Mouse (Mus musculus): ENCODE data around the gene Suclg2.

Gene Suclg2

DNA sequence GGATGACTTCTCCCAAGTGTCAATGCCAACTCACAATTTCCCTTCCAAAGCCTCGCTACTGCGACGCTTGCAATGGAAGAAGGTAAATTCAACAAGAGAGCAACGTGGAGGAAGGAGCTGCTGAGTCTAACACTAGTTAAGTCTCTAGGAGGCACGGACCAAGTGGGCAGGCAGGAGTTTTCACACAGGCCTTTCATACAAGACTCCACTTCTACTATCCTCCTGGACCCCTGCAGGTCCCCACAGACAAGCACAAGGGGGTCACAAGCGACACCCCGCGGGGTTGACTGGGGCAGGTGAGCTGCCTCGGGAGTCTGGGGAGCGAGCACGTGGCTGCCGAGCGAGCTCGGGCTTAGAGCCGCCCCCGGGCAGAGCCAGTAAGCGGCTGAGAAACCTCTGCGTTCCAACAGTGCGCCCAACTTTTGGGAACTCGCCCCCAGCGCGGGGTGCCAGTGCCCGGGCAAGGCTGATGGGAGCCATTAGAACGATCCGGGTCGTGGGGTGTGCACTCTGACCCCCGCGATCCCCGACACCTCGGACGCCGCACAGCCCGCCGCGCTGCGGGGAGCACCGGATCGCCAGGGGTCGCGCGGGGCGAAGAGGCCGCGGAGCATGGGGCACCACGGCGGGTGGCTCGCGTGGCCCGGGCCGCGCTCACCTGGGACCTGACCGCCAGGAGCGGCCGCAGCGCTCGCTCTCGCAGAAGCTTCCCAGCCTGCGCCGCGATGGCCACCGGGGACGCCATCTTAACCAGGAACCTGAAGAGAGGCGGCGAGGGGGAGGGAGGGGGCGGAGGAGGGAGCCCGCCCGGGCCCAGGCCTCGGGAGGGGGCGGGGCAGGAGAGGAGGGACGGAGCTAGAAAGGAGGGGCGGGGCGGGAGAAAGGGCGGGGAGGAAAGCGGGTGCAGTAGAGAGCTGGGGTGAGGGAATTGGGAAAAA, at the start of gene Suclg2:
Gene Suclg2 (minus strand): TSS at position 770 of the 938 bp plus-strand sequence.
- DNase-seq (ENCODE audit: low spot score in 2 of 2): peak; percentile 49 to 72

GRCm38 (mm10) chr6:95766566-95766965, 48.0 kb upstream of the Suclg2 start:
- no peak for DNase-seq (ENCODE audit: low spot score in 2 of 2)

DNA sequence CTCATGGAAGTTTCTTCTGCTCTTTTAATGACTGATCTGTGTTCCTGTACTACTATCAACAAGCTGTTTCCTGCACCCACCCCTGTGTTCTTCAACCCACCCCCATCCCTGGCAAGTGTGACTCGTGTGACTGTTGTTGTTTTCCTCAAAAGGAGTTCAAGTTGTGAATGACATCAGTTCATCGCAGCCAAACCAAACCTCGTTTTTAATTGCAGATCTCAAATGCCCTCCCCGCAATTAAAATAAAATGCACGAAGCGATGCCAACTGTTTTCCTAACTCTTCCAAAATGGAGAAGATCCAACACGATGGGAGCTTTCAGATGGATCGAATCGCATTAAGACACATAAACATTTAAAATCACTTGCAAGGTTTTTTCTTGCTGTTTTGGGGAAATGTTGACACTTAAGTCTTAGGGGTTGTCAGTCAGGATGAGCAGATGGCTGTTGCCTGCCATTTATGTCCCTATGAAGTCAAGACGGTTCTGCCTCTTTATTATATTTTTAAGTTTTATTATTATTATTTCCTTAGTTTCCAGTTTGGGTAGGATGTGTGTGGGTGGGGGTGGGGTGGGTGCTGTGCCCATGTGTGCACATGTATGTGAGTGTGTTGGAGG, 41.1 kb upstream of the Suclg2 start:
- no peak for DNase-seq (ENCODE audit: low spot score in 2 of 2)

- DNase-seq (ENCODE audit: low spot score in 2 of 2): no peak
Observed at GRCm38 (mm10) chr6:95742378-95742777, 23.8 kb upstream of the Suclg2 start.

- DNase-seq (ENCODE audit: low spot score in 2 of 2): no peak
Observed at GRCm38 (mm10) chr6:95731570-95732367, 13.2 kb upstream of the Suclg2 start.

DNA sequence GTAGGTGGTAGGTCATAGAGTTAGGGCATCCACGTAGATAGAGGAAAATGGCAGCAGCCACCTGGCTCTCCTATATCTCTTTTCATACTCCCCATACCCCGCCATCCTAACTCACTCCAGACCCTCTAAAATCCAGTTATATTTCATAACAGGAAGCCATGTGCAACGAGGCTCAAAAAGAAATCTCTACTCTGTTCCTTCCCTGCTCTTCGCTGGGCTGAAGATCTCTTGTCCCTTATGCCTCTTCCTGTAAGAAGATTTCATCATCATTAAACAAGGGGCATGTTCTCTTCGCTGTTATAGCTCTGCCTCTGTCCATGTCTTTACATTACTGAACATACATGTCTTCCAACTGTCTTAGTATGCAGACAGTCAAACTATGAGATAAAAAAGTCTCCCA, 10.8 kb upstream of the Suclg2 start:
- no peak for DNase-seq (ENCODE audit: low spot score in 2 of 2)

DNA sequence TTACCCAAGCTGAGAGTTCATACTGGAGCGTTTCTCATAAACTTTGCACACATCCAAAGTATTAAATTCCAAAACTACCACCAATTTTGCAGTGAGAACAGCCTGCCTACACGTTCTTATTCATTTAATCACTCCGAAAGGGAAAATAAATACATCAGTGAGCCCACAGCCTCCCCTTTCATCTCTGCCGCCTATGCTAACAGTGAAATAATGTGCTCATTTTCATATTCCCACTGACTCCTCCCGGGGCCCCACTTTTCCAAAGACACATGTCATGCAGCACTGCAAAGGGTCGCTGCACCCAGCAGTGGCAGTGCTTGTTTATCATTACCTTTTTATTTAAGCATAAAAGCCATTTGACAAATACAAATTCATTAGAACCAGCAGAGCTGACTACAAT, 6.7 kb upstream of the Suclg2 start:
- DNase-seq (ENCODE audit: low spot score in 2 of 2): no peak

DNA sequence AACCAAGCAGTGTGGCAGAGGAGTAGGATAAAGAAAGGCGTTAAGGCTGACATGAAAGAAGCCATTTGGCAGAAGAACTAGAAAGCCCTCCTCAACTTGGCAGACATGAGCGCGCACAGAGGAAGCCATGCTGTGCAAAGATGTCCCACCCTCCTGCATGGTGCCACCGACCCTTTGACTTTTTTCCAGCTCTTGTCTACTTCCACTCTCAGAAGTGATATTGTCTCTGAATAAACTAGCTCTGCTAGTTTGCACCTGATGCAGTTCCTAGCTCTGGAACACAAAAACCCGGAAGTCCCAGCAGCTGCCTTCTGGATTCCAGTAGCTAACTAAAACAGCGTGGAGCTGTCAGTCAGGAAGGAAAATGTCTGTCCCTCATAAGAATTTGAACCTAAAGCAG, 4.8 kb upstream of the Suclg2 start:
- DNase-seq (ENCODE audit: low spot score in 2 of 2): no peak

DNA sequence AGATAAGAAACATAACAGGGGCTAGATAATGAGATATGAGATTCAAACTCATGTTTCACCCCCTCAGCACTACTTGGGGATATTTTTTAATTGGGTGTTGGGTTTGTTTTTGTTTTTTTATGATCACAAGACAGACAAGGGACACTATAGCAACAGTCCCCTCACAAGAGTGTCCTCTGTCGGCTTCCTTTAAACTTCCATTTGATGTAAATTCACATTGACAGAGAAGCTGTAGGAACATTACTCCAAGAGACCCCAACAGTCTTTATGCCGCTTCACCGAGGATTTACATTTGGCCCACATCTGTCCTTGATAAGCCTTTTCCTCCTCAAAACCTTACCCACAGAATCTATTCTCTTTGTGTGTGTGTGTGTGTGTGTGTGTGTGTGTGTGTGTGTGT, 1.2 kb upstream of the Suclg2 start:
- no peak for DNase-seq (ENCODE audit: low spot score in 2 of 2)

GRCm38 (mm10) chr6:95718969-95719333, 351 bp upstream of the Suclg2 start:
- no peak for DNase-seq (ENCODE audit: low spot score in 2 of 2)

- no peak for DNase-seq (ENCODE audit: low spot score in 2 of 2)
Observed at GRCm38 (mm10) chr6:95717071-95717470, 1.5 kb downstream of the Suclg2 start.

DNA sequence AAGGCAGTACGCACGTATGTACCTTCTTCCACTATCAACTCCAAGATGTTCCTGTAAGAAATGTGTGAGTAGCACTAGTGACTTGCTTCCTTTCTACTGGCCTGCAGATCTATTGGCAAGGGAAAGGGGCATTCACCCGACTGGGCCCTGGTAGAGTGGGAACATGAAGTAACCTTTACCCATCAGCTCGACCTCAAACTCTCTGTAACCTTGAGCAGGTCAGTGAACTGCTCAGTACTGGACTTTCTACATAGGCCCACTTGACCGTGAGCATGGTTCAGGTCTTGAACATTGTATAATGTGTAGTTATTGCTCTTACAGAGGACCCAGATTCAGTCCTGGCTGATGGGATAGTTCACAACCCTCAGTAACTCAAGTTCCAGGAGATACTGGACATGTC, 2.1 kb downstream of the Suclg2 start:
- DNase-seq (ENCODE audit: low spot score in 2 of 2): no peak

GRCm38 (mm10) chr6:95713245-95713644, 5.4 kb downstream of the Suclg2 start:
- DNase-seq (ENCODE audit: low spot score in 2 of 2): no peak

- DNase-seq (ENCODE audit: low spot score in 2 of 2): peak; percentile 45 to 62
Observed at GRCm38 (mm10) chr6:95712081-95712480, 6.5 kb downstream of the Suclg2 start.

GRCm38 (mm10) chr6:95711671-95712070, 6.9 kb downstream of the Suclg2 start:
- no peak for DNase-seq (ENCODE audit: low spot score in 2 of 2)

DNA sequence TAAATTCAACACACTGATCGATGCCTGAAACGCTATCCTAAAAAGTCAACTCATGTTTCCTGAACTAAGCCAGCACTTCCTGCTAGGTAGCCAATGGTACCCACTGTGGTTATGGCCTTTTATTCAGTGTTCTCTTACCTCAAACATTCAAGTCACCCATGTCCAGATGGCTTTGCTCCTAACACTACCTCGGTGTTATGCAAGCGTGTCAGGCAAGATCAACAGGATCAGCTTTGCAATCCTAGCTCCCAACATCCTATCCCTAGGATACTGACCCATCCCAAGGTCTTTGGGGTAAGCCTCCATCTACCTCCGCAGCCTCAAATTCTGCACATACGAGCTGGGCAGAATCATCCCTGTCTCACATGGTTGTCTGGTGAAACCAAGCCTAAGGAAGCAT, 7.7 kb downstream of the Suclg2 start:
- no peak for DNase-seq (ENCODE audit: low spot score in 2 of 2)

DNA sequence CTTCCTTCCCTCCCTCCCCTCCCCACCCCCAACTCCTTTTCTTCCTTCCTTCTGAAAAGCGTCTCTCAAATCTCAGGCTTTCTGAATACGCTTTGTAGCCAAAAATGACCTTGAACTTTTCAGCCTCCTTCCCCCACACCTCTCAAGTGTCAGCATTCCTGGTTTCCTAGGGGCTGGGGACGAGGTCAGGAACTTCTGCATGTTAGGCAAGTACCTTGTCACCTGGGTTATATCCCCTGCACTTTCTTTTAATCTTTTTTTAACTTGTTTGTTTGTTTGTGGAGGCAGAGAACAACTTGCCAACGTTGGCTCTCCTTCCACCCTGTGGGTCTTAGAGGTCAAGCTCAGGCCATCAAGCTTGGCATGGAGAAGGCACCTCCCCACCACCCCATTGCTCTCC, 9.1 kb downstream of the Suclg2 start:
- no peak for DNase-seq (ENCODE audit: low spot score in 2 of 2)

DNA sequence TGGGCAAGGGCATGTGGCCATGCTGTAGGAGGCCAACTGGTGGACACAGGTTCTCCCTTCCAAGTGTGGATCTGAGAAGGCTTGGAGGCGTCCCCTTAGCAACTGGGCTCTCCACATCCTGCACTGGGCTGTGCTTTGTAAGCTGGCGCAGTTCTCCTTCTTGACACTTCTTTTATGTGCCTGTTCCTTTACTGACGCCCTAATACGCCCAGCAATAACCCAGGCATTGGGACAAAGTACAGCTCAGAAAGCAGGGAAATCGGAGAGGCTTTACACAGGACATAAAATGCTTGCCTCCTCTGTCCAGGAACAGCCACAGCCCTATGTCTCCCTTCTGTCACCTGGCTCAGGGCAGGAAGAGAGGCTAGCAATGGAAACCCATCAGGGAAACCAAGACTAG, 9.5 kb downstream of the Suclg2 start:
- DNase-seq (ENCODE audit: low spot score in 2 of 2): no peak

- DNase-seq (ENCODE audit: low spot score in 2 of 2): no peak
Observed at GRCm38 (mm10) chr6:95704626-95705025, 14.0 kb downstream of the Suclg2 start.

DNA sequence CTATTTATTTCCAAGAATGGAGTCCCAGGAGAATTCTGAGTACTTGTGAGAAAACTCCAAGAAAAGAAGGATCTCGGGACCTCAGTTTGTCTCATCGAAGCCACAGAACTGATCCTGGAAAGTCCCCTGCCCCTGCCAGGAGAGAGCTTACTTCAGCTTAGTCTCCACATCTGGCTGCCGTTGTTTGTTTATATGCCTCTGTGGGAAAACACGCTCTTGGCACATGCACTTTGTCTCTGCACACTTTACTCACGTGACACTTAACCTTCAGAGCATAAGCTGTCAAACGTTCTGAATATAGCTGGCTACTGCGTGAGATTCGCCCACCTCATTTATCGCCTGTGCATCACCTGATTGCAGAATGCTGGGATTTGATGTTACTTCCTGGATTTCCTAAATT, 16.4 kb downstream of the Suclg2 start:
- DNase-seq (ENCODE audit: low spot score in 2 of 2): no peak

GRCm38 (mm10) chr6:95701786-95702185, 16.8 kb downstream of the Suclg2 start:
- DNase-seq (ENCODE audit: low spot score in 2 of 2): no peak

DNA sequence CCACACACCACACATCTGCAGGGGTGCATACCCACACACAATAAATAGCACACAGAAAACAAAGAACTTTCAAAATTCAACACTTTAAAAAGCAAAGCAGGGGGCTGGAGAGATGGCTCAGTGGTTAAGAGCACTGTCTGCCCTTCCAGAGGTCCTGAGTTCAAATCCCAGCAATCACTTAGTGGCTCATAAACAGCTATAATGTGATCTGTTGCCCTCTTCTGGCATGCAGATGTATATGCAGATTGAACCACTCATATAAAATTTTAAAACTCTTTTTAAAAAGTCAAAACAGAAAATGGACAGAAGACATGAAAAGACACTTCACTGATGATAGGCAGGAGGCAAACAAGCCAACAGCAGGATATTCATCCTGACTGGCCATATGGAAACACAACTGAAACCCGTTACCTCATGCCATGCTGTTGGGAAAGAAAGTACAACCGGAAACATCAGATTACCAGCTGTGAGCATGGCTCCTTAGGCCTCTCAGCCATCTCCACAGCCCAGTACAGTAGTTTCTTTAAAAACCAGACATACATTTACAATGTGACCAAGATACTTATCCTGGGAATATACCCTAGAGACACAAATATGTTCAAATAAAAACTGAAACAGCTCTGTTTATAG, 17.5 kb downstream of the Suclg2 start:
- no peak for DNase-seq (ENCODE audit: low spot score in 2 of 2)

Data from natural killer cell, adult 2 months (primary cell).